Mouse (Mus musculus) heart, postnatal 0 days (tissue): Measurements from ENCODE around the gene Arid1a.

Experiments used
- CTCF ChIP-seq: IDR thresholded peaks from 2 replicates; pipeline ENCODE4 v1.5.1; 2016; ENCODE audit warnings: antibody characterized with exemption, control low read depth, low read depth
- EP300 ChIP-seq: IDR thresholded peaks from 2 replicates; pipeline ENCODE4 v1.6.1; 2016; ENCODE audit warnings: antibody characterized with exemption, low read depth

DNA sequence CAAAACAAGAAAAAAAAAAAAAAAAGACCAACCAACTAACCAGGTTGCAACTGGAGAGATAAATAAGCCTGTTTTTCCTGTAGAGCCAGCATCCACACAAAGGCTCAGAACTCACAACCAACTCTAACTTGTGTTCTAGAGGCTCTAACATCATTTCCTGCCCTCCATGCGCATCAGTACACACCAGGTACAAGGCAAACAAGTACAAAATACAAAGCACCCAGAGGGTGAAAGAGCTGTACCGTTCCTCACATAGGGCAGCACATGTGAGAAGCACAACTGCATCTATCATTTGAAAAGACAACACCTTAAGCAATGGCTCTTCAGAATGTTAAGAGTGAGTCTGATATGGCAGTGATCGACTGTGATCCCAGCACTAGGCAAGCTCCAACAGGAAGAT, 36.8 kb downstream of the Arid1a start:
- TF ChIP-seq CTCF (no peak), EP300 (no peak)
